Mouse (Mus musculus) cortical plate, adult 2 months (tissue): ENCODE results near the gene Gfpt1. TPM values are rescaled to one million over a fixed set of nuclear protein-coding genes. Genes with fewer than 3 reads are reported as not detected.

Experiments
- H3K27ac ChIP-seq: fragments of 200-500 bp; 2 replicates; pipeline ENCODE4 v1.5.1; 2012; ENCODE audit warnings: low read length, control low read depth, inconsistent platforms; ENCODE audit not compliant: insufficient read depth
- H3K4me1 ChIP-seq: fragments of 200-500 bp; 2 replicates; pipeline ENCODE4 v1.6.1; 2011; ENCODE audit warnings: low read length; ENCODE audit not compliant: control insufficient read depth, insufficient read depth
- H3K4me3 ChIP-seq: fragments of 200-500 bp; 2 replicates; pipeline ENCODE4 v1.5.1; 2011; ENCODE audit warnings: mild to moderate bottlenecking, low read length, control low read depth; ENCODE audit not compliant: insufficient read depth
- CTCF ChIP-seq: fragments of 200-500 bp; IDR thresholded peaks from 2 replicates; pipeline ENCODE4 v1.5.1; 2011; ENCODE audit warnings: mild to moderate bottlenecking, control low read depth, low read length; ENCODE audit not compliant: insufficient read depth; ENCODE audit errors: extremely low read depth
- POLR2A ChIP-seq: fragments of 200-500 bp; IDR thresholded peaks from 2 replicates; pipeline ENCODE4 v1.6.1; 2011; ENCODE audit warnings: mild to moderate bottlenecking, low read length, control low read depth; ENCODE audit not compliant: insufficient read depth; ENCODE audit errors: extremely low read depth
- polyA plus RNA-seq: library from polyadenylated mRNA; depleted of rRNA; stranded (reverse); fragments of >200 nt; gene quantifications from 2 replicates; pipeline ENCODE4 v1.2.3, GENCODE M21; 2012; rRNA removed

Gene Gfpt1
- polyA plus RNA-seq, 1 experiment, result 25.4 TPM

- H3K27ac ChIP-seq, result no peak overlapping the region
- TF ChIP-seq CTCF (no peak), POLR2A (no peak)
- H3K4me3 ChIP-seq, result no peak overlapping the region
- no peaks in the 10 kb centered on the region for H3K4me1 ChIP-seq
These were observed 81.3 kb downstream of the Gfpt1 start for GRCm38 (mm10) chr6:87123973-87124372.

- no peak overlapping the region for H3K4me3 ChIP-seq
- H3K4me1 ChIP-seq, result no peaks in the 10 kb centered on the region
- H3K27ac ChIP-seq, result no peak overlapping the region
- TF ChIP-seq CTCF (no peak), POLR2A (no peak)
These were observed 84.6 kb downstream of the Gfpt1 start for GRCm38 (mm10) chr6:87127049-87127753.

- Histone ChIP-seq H3K4me3 (no peak overlapping the region), H3K4me1 (peaks cover 2% of the 10 kb centered on the region; the same call in 1 of the 2 replicates), H3K27ac (no peak overlapping the region)
- TF ChIP-seq POLR2A (no peak), CTCF (no peak)
These were observed 87.2 kb downstream of the Gfpt1 start for GRCm38 (mm10) chr6:87129861-87130260.

- H3K4me3 ChIP-seq, result no peak overlapping the region
- H3K27ac ChIP-seq, result no peak overlapping the region
- H3K4me1 ChIP-seq, result peaks cover 2% of the 10 kb centered on the region; the same call in 1 of the 2 replicates
- TF ChIP-seq POLR2A (no peak), CTCF (no peak)
These were observed 88.0 kb downstream of the Gfpt1 start for GRCm38 (mm10) chr6:87130628-87131027.

- TF ChIP-seq CTCF (no peak), POLR2A (no peak)
- peaks cover 2% of the 10 kb centered on the region; the same call in 1 of the 2 replicates for H3K4me1 ChIP-seq
- no peak overlapping the region for H3K27ac ChIP-seq
- H3K4me3 ChIP-seq, result no peak overlapping the region
These were observed 88.4 kb downstream of the Gfpt1 start for GRCm38 (mm10) chr6:87131078-87131477.

GRCm38 (mm10) chr6:87133520-87133919 is 90.9 kb downstream of the Gfpt1 start:
- TF ChIP-seq CTCF (no peak), POLR2A (no peak)
- H3K4me1 ChIP-seq, result peaks cover 2% of the 10 kb centered on the region; the same call in 1 of the 2 replicates
- H3K27ac ChIP-seq, result no peak overlapping the region
- H3K4me3 ChIP-seq, result no peak overlapping the region

GRCm38 (mm10) chr6:87133966-87134546 is 91.4 kb downstream of the Gfpt1 start:
- TF ChIP-seq CTCF, result no peak
- no peak for TF ChIP-seq POLR2A
- Histone ChIP-seq H3K27ac (0 out of 2 replicates have a peak overlapping the region, but pooled peaks have one; percentile 1), H3K4me3 (no peak overlapping the region), H3K4me1 (peaks cover 2% of the 10 kb centered on the region; the same call in 1 of the 2 replicates)

GRCm38 (mm10) chr6:87138479-87138878 is 95.8 kb downstream of the Gfpt1 start:
- Histone ChIP-seq H3K4me1 (peaks cover 3% of the 10 kb centered on the region), H3K4me3 (no peak overlapping the region), H3K27ac (no peak overlapping the region)
- TF ChIP-seq CTCF, result no peak
- TF ChIP-seq POLR2A, result no peak

GRCm38 (mm10) chr6:87139796-87140553 is 97.3 kb downstream of the Gfpt1 start:
- no peak overlapping the region for H3K4me3 ChIP-seq
- peaks cover 1% of the 10 kb centered on the region; the same call in 1 of the 2 replicates for H3K4me1 ChIP-seq
- no peak for TF ChIP-seq CTCF
- H3K27ac ChIP-seq, result no peak overlapping the region

Other genes starting within 250 kb of the Gfpt1 start
- gene Anxa4, start 249.3 kb upstream of the Gfpt1 start, polyA plus RNA-seq, result 7.0 and 7.1 TPM in 2 replicates
- 152 and 173 TPM in 2 replicates for gene Aak1, start 193.3 kb upstream of the Gfpt1 start, polyA plus RNA-seq
- 116 and 125 TPM in 2 replicates for gene Nfu1, start 33.6 kb upstream of the Gfpt1 start, polyA plus RNA-seq
- gene D6Ertd527e, start 61.9 kb downstream of the Gfpt1 start, polyA plus RNA-seq, result 0.31 TPM in 1 of 2 replicates, not detected in the other